Mouse (Mus musculus) layer of hippocampus, adult 8-10 months (tissue): Measurements from ENCODE around the gene Car11. TPM values are rescaled to one million over a fixed set of nuclear protein-coding genes. Genes with fewer than 3 reads are reported as not detected.

ENCODE experiments used
- DNase-seq, 2 experiments: peaks; one replicate each; pipeline ENCODE4 v3.0.0; 2022; ENCODE audit warnings: low spot score in 2 of 2
- total RNA-seq, 4 experiments: library from RNA; stranded (reverse); gene quantifications; 2 replicates each; pipeline ENCODE4 v1.2.4; 2022

Car11 gene
- total RNA-seq, 4 experiments from 2014 or later, result 158 to 230 (median 187) TPM

GRCm38 (mm10) chr7:45722348-45722713 is 22.7 kb downstream of the Car11 start:
- DNase-seq, result no peak

DNA sequence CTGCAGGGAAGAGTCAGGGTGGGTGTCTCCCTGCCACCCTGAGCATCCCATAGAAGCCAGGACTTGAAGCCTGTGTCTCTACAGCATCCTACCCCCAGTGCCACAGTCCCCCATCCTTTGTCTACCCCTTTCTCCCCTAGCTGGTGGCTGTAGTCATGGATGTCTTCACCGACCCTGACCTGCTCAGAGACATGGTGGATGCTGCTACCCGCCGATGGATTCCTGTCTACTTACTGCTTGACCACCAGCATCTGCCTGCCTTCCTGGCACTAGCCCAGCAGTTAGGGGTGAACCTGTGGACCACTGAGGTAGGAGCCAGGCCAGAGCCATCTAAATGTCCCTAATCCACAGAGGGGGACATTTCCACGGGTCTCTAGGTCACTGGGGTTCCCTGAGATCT is 23.7 kb downstream of the Car11 start:
- no peak for DNase-seq

DNA sequence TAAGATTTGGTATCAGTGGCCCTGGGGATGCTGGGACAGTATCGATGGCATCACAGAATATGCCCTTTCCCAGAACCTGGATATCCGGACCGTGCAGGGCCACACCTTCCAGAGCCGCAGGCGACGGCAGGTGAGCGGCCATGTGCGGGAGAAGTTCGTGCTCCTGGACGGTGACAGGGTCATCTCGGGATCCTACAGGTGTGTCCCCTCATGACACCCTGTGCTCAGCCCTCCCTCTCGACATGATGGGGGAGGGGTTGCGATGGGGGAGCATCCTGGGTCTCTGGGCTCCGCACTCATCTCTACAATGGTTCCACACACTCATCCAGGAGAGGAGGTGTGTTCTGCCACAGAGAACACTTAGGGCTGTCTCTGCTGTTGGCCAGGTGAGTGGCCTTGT is 24.1 kb downstream of the Car11 start:
- no peak for DNase-seq

DNA sequence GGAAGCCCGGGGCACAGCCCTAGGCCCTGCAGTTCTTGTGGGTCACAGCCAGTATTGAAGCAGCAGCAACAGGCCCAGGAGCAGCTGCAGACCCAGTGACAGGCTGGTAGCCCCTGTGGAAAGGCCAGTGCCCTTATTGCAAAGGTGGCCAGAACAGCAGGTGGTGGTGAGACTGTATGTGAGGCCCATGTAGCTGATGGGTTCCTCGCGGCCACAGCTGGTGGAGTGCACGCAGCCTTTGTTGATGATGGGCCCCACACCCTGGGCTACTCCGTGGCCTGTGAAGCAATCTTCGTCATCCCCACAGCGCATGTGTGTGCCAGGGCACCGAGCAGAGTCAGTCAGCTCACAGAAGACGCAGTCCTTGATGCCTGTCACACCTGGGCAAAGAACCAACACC is 25.5 kb downstream of the Car11 start:
- DNase-seq, result no peak

GRCm38 (mm10) chr7:45725713-45726112 is 26.1 kb downstream of the Car11 start, which contains the start of gene Spaca4:
Gene Spaca4, minus strand, starts transcription at chr7:45725813.
- DNase-seq, result no peak

DNA sequence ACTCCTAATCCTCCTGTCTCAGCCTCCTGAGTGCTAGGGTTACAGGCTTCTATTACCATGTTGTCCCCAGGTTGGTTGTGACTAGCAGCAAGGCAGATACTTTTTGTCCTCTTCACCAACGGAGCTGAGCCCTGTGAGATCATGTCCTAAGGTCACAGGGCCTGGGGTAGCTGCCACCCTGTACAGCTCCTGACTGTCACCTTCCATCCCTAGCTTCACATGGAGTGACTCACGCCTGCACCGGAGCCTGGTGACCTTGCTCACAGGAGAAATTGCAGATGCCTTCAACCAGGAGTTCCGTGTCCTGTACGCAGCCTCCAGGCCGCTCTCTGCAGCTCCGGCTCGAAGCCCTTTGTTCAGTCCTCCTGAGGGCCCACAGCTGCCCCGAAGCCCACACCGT is 26.8 kb downstream of the Car11 start:
- DNase-seq, result no peak

- DNase-seq, result no peak
Measured at GRCm38 (mm10) chr7:45727625-45728024, 28.0 kb downstream of the Car11 start.

DNA sequence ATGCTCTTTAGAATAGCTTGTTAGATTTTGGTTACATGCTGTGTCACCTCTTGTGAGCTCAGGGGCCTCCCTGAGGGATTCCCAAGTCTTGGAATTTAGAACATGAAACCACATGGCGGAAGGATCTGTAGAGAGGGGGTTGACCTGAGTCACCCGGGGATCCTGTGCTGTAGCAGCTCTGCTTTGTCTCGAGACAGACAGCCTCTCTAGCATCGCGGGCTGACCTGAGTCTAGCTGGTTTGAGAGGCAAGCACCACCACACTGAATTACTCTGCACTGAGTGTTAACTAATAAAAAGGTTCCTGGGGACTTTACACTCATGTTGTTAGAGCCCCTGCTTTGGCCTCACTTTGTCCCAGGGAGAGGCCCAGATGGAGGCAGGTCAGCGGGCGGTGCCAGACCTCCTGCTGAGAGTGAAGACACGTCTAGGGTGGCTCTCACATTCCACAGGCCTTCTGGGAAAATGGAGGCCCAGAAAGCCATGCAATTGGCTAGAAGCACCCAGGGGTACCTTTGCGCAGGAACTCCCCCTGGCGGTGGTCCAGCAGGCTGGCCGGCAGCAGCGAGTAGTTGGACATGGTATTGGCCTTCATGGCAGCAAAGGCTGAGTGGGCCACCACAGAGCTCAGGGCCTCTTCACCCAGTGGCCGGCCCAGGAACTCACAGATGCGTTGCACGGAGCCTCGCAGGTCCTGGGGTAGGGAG is 31.2 kb downstream of the Car11 start:
- DNase-seq, result no peak

DNA sequence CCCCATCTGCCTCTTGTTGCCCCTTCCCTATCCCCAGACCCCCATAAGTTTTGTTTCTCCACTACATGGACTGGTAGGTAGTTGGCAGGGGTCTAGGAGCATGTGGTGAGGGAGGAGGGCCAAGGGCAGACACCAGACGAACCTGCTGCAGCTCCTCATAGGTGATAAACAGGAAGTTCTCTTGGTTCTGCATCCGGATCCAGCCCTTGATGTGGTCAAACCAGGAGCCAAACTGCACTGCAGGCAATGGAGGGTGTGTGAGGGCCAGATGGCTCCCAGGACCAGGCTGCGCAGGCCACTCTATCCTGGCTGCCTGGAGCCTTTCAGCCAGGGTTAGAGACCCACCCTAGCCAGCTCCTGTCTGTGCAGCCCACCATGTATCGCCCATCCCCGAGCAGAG is 33.8 kb downstream of the Car11 start:
- no peak for DNase-seq

DNA sequence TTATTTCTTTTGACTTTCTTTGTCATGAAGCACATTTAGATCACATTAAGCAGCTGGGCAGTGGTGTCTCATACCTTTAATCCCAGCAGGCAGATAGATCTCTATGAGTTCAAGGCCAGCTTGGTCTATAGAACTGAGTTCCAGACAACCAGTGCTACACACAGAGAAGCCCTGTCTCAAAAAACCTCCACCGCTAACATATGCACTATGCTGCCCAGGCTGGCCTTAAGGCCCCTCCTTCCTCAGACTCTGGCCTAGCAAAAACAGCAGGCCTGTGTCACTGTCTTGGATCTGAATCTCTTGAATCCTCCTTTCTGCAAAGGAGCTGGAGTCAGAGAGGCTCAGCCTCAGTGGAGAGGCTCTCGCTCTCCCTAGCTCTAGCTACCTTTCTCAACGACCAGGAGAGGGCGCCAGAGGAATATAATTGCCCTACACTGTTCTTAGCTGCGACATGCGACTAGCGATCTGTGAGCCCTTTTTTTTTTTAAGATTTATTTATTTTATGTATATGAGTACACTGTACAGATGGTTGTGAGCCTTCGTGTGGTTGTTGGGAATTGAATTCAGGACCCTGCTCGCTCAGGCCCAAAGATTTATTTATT is 39.6 kb downstream of the Car11 start:
- DNase-seq, result peak; percentile 70 to 85

DNA sequence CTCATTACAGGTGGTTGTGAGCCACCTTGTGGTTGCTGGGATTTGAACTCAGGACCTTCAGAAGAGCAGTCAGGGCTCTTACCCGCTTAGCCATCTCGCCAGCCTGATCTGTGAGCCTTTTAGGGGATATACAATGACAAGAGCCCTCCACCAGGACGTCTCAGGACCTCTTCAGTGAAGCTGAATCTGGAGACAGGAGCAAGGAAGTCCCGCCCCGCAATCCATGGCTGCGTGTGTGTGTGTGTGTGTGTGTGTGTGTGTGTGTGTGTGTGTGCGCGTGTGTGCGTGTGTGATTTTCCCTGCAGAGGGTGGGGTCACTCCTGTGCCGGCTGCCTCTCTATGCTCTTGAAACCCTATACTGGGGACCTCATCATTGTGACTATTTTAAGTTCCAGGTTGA is 40.2 kb downstream of the Car11 start:
- DNase-seq, result no peak

GRCm38 (mm10) chr7:45741308-45741707 is 41.7 kb downstream of the Car11 start:
- DNase-seq, result no peak

DNA sequence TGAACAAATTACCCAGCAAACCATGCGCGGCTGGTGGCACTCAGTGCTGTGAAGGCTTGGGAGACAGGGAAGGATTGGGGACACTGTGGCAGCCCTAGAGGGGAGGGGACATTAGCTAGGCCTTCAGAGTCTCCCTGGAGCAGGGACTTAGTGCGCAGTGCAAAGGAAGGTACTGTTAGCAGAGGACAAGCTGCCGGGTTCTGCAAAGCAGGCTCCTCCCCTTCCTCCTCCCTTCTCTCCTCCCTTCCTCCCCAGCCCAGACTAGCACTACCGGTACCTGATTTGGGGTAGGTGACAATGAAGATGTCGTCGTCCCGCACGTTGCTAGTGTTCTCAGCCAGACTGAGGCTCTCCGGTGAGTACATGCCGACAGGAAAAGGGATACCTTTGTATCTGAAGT is 42.1 kb downstream of the Car11 start:
- peak in 1 of 2 experiments; percentile 42 for DNase-seq

DNA sequence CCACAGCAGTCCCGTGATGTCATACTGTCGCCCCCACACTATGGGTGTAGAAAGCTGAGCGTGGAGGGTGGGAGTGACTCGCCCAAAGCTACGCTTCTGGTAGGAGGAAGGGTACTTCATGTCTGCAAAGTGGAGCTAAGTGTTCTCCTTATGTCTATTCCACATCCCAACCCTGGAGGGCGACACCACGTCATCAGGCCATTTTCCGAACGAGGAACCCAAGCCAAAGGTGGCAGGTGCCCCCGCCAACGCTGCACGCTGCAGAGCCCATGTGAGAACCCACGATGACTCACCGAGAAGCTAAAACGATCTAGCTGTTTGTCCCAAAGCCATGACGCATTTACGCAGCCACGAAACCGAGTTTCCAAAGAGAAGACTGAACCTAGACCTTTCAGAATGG is 42.7 kb downstream of the Car11 start:
- DNase-seq, result peak; percentile 87 to 89

DNA sequence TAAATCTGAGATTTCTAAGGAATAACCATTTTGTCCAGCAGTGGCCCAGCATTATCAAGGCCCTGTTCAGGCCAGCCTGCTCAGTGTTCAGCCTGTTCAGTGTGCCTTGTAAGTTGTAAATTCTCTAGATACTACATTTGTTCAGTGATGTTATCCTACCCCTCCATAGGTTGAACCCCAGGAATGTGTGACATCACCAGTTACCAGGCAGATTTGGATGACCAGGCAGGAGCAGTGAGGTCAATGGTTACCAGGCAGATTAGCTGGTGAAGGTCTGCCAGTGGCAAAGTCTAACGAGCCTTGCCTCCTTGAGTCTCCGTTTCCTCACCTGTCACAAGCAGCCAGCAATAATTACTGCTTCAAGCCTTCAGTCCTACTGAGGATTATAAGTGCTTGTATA is 44.7 kb downstream of the Car11 start:
- DNase-seq, result peak in 1 of 2 experiments; percentile 69

DNA sequence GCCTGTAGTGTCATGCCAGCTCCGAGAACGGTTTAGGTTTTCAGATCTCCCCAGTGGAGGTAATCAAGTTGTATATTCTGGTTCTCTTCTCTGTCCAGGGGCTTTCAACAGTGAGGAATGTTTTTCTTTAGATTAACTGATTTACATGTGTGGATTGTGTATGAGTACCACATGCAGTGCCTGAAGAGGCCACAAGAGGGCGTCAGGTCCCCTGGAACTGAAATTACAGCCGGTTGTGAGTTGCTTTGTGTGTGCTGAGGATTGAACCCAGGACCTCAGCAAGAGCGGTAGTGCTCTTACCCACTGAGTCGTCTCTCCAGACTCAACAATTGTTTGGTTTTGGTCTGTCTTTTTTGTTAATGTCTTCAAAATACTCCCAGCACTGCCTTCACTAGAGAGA is 46.9 kb downstream of the Car11 start:
- DNase-seq, result no peak

DNA sequence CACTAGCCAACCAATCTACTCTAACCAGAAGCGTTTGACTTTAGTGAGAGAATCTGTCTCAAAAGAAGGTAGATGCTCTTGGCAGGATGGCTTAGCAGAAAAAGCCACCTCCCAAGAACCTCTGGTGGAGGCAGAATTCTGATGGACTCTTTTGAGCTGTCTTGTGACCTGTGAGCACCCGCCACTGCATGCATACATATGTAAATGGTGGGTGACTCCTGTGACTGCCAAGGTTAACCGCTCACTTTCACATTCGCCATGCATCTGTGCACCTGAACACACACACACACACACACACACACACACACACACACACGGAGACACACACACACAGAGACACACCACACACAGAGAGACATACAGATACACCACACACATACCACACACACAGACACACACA is 47.8 kb downstream of the Car11 start:
- DNase-seq, result no peak

GRCm38 (mm10) chr7:45748110-45748509 is 48.5 kb downstream of the Car11 start:
- DNase-seq, result no peak

- no peak for DNase-seq
Measured at GRCm38 (mm10) chr7:45749401-45749800, 49.8 kb downstream of the Car11 start.

DNA sequence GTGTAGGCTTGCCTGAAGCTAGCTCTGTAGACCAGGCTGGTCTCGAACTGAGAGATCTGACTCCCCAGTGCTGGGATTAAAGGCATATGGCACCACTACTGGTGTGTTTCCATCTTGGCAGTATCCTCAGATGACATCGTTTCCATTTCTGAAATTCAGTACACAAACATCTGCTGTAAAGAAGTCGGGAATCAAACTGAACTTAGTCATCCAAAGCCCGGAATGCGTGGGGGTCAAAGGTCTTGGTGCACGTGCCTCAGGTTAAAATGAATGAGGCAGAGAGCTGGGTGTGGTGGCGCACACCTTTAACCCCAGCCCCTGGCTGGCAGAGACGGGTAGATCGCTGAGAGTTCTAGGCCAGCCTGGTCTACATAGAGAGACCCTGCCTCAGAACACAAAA is 50.5 kb downstream of the Car11 start:
- DNase-seq, result no peak
